Mouse (Mus musculus): ENCODE data around the gene Znrd1as.
"Not testable (repeated sequence)": the region's sequence is repeated elsewhere in the genome, so short reads cannot be mapped to it uniquely, and the experiment has no call there.

The Znrd1as gene

DNA sequence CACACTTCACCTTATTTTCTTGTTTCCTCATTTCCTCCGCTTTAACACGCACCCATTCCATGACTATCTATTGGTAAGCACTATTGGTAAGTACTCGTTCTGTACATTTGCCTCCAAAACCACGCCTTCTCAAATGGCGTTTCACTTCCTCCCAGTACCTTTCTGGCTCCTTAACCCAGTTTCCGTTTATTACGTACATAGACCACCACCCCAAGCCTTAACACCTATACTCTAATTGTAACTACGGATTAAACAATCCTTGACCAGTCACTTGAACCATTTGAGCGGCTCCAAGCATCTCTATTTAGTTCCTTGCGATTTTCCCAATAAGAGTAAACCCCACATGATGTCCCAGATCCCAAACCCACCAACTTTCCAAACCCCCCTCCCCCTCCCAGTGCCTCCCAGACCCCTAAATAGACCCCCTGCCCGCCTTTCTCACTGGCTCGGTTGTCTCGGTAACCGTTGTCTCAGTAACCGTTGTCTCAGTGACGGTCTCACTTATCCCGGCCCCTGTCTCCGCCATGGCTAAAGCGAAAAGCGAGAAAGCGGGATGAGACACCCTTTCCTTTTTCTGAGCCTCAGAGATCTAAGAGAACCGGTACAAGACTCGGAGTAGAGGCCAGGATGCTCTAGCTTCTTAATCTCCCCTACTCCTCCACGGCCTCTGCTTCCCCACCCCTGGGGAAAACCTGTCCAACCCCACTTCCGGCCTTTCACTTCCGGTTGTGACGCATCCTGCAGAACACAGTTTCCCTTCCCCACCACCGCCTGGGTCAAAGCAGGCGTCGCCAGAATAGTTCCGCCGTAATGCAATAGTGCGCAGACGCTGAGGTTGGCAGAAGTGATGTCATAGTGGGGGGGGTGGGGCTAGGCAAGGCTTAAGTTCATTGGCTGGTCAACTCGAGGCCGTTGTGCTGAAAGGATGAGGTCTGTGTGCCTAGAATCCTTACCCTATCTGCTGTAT, 7.1 kb upstream of the Znrd1as start, which contains the start of gene Ppp1r11:
Gene Ppp1r11 (minus strand): TSS at position 761 of the 967 bp plus-strand sequence.
- DNase-seq: peak; percentile 92 to 96

DNA sequence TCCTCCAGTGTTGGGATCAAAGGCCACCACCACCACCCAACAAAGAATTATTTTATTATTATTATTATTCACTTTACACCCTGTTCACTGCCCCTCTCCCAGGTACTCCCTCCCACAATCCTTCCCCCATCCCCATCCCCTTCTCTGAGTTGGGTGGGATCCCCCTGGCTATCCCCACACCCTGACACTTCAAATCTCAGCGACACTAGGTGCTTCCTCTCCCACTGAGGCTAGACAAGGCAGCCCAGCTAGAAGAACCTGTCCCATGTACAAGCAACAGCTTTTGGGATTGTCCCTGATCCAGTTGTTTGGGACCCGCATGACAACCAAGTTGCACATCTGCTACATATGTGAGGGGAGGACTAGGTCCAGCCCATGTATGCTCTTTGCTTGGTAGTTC, 5.8 kb upstream of the Znrd1as start:
- no peak for DNase-seq

DNA sequence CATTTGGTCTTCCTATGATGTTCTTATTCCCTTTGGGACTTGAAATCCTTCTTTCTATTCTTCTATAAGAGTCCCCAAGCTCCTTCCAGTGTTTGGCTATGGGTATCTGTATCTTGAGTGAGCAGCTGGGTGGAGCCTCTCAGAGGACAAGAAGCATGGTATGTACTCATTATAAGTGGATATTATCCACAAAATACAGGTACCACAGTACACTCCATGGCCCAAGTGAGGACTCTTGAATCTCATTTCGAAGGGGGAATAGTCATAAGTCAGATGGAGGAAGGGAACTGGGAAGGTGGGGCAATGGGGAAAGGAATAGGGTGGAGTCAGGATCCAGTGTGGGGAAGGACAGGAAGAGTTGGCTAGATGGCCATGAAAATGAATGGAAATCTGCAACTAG, 5.3 kb upstream of the Znrd1as start:
- DNase-seq: no peak

DNA sequence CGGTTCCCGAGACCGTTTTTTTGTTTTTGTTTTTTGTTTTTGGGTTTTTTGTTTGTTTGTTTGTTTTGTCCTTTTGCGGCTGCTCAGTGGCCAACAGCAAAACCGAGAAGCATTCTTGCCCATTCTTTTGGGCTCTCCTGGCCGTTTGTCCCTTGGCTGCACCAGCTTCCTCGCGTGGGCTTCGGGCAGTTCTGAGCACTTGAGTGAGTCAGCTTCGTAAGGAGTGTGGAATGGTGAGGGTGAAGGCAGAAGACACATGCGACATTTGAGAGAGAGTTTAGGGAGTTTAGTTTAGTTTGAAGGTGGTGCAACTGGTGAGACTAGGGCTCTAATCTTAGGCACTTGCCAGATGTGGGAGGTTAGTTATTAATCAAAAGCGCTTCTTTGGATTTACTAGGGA, 492 bp downstream of the Znrd1as start:
- DNase-seq: no peak

DNA sequence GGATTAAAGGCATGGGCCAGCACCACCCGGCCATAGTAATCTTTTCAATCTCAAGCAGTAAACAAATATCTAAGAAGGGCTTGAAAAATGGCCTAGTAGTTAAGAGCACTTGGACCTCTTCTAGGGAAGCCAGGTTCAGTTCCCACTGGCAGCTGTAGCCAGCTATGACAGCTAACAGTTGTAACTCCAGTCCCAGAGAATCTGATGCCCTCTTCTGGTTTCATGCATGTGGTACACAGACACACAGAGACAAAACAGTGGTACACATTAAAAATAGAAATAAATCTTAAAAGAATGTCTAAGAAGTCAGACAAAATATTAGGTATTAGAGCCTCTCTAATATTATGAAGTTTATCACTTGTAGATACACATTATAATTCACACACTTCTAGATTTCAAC, 2.7 kb downstream of the Znrd1as start:
- DNase-seq: no peak

DNA sequence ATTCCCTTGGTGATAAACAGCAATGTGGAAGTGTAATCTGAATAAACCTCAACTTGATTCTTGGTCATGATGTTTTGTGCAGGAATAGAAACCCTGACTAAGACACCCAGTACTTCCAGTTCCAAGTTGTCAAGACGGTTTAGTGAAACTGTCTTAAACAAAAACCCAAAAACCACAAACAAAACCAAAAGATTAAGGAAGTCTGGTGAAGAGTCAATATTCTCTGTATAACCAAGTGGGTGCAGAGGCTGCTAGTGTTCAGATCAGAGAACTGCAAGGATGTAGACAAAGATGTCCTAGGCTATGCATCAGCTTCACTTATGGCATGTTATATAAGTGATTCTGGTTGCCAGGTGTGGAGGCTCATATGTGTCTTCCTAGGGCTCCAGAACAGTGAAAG, 8.5 kb downstream of the Znrd1as start:
- DNase-seq: no peak

DNA sequence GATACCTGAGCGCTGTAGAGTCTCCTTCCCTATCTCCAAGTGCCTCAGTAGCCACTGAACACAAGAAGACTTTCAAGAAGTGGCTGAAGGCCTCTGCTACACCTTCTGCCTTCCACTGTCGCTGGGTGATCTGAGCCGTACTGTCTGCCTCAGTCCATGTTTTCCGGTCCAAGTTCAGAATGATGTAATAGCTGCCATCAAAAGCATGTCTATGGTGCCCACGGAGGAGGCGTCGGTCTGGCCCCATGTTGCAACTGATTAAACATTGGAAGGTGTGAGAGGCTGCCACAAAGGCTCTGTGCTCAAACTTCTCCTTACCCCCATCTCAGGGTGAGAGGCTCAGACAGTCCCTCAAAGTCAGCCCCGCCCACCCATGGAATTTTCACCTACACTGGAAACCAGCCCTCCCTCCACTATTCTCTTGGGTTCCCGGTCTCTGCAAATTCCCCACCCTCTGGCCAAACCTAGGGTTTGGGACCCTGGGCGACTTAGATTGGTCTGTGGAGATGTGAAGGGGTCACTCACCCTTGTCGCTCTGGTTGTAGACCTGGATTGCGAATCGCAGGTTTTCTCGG, 12.0 kb downstream of the Znrd1as start:
- no peak for DNase-seq

DNA sequence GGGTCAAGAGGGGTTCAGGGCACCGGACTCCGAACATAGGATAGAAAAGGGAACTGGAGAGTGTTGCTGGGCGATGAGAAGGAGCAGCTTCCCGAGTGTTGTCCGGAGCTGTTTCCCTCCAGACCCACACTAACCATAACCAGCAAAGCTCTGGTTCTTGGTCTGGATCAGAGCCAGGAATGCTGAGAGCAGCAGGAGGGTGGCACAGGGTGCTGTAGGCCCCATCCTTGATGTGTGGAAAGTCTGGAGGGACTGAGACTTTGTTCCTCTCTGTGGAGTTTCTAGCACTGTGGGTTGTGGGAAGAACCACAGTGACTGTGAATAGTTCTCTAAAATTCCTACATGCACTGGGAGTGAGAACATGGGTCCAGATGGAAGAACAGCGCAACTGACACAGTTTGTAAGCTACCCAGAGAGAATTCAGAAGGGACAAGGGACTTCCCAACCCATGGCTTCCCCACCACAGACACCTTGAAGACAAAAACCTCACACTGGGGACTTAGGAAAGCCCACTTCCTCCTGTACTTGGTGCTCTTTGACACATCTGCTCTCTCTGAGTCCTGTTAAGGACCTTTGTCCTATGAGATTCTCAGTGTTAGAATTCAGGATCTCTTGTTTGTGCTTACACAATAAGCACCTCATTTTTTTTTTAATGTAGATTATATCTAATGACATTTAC, 12.9 kb downstream of the Znrd1as start:
- no peak for DNase-seq

DNA sequence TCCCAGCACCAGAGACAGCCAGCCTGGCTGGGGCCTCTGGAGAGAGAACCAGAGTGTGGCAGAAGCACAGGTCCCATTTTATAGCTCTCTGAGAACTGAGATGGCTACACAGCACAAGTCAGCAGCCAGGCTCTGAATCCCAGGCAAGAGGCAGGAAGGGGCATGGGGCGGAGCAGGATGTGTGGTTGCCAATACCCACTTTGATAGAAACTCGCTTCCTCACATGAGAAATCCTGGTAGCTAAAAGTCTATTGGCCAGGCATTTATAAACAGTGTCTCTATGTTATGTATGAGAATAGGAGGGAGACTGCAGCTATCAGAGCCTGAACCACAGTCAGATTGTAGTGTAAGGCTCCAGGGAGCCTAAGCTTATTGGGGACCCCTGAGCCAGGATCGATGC, 14.4 kb downstream of the Znrd1as start:
- DNase-seq: no peak

DNA sequence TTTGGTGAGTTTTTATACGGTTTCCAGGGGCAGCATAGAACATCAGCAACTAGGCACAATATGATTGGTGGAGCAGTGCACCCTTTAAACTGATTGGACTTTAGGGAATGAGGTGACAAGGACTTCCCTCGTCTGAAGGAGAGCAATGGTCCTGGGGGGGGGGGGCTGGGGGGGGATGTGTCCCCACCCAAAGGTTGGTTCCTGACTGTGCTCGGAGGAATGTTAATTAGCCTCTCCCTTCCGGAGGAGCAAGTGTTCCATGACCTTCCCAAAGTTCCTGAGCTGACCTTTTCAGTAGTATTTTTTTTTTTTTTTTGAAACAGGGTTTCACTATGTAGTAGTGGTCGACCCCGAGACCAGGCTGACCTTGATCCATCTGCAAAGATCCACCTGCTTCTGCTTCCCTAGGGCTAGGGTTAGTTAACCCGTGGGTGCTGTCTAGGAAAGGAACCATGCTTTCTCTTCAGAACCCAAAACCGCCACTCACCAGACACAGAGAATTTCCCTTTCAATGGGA, 14.9 kb downstream of the Znrd1as start:
- DNase-seq: no peak

DNA sequence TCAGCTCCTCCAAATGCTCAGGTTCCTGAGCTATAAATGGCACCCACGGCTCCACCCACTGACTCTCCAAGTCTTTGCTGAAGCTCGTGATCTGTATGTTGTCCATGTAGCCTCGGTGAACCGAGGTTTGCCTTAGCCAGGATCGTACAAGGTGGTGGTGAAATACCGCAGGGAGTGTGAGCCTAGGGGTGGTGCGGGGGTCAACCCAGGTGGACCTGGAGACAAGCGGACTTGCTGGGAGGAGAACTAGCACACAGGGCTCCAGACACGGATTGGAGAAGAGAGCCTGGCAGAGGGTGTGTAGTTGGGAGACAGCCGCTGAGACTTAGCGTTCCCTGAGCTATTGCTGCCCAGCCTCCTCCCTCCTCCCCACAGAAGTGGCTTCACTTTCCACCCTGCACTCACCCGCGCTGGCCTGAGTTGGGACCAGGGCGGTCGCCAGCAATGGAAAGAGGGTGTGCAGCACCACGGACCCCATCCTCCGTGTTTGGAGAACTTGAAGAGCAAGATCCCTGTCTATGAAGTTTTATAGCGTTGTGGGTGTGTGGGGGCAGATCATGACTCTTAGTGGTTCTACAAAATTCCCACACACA, 22.9 kb downstream of the Znrd1as start, which contains the start of gene 2410137M14Rik:
Gene 2410137M14Rik (minus strand): TSS at position 17 of the 593 bp plus-strand sequence.
- no peak for DNase-seq

DNA sequence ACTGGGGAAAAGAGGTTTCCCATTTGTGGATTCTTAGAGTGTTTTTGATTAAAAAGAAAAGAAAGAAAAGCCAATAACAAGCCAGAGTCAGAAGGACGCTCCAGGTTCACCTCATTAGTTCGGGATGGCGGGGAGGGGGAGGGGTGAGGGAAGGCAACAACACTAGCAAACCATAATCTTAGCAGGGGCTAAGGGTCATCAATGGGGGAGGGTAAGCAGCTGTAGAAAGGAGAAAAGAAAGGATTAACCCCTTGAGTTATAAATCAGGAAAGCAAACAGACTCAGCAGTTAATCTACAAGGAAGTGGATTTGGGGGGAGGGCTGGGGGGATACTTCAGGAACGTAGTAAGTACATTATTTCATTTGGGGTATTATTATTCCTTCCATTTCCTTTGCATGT, 23.5 kb downstream of the Znrd1as start:
- DNase-seq: no peak

DNA sequence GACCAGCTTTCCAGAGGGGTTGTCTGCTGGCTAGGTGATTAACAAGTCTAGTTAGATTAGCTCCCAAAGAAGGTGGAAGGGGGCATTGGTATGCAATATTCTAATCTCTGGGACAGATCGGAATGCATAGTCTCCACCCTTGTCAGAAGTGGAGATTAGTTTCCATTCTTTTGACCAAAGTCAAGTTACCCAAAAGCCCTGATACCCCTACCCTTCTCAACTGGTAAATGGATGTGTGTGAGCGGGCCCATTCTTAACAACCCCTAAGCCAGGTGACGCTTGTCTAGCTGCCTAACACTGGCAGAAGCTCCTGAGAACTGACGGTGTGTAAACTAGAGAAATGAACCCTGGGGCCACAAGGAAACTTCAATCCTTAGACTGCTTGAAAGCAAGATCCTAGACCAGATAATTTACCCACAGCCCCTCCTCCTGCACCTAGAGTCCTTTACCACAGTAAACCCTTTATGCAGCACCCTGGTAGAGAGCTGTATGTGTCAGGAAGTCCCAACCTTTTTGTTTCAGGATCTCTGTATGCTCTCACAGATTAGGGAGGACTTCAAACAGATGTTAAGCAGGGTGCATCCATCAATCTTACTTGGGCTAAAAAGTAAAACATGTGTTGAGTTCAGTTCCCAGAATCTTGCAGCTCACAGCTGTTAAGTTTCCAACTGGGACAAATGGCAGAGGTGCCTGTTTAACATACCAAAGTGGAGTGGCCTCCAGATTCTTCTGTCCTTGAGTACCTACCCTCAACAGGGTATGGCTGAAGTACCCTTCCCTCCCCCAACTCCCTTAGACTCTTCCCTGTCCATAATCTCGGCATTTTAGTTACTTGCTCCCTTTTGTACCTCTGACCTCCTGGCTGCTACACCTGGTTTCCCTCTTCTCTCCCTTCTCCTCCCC, 24.1 kb downstream of the Znrd1as start:
- DNase-seq: no peak

DNA sequence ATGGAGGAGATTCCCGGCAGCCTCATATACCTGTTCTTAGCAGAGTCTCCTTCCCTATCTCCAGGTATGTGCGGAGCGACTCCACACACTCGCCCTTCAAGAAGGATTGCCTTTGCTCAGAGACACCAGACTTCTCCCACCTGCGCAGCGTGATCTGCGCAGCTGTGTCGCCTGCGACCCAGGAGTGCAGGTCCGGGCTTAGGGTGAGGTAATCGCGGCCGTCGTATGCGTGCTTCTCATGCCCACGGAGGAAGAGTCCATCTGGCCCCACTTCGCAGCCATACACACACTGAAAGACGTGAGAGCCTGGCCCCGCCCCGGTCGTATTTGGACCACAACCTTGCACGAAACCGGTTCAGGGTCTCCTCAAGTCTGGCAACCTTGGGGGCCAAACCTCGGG, 30.1 kb downstream of the Znrd1as start:
- no peak for DNase-seq

DNA sequence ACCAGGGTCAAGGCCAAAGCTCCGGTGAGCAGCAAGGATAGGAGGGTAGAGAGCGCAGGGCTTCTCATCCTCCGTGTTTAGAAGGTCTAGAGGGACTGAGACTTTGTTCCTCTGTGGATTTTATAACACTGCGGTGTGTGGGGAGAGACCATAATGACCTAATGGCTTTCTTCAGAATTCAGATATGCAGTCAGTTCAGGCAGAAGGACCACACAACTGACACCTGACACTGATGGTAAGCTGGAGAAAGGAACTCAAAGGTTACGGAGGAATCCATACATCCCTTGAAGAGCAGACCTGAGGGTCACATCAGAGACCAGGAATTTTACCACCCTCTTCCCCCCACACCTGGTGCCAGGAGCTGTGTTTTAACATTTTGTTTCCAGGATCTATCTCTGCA, 31.0 kb downstream of the Znrd1as start, which contains the start of gene H2-M5:
Gene H2-M5 (minus strand): TSS at position 101 of the 400 bp plus-strand sequence.
- DNase-seq: no peak

DNA sequence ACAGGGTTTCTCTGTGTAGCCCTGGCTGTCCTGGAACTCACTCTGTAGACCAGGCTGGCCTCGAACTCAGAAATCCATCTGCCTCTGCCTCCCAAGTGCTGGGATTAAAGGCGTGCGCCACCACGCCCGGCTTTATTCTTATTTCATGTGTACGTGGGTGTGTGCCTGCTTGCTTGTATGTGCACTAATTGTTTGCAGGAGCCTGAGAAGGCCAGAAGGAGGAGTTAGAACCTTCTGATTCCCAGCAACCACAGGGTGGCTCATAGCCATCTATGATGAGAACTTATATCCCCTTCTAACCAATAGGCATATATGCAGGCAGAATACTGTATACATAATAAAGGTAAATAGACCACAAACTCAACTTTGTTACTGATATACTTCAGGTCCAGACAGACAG, 32.2 kb downstream of the Znrd1as start:
- not testable (repeated sequence) for DNase-seq

DNA sequence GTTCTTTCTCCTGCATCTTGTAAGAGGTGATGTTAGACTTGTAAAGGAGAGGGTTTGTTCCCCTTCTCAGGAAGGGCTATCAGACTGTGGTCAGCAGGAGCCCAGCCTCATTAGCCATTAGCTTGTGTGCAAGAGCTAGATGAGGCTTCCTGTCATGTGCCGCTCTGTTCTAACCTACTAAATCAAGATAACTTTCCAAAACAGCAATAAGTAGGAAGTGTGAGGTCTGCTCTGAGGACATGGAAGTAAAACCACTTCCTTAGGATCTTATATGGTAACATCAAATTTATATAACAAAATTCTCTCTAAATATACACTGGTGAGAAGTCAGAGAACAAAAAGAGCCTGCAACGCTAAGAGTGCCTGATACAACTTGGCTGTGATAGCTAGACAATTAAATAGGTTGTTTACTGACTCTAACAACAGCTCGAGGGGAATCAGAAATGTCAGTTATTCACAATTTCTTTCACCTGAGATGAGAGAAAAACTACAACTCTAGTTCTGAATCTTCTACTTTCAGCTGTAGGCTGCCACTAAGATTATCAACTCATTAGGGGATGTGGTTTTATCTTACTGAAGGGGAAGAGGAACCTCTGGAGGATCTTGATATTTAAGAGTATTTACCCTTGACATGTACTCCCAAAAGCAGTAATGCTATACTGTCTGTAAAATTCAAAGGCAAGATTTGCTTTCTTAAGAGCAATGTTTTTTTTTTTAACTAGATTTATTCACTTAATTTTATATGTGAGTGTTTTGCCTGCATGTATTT, 34.1 kb downstream of the Znrd1as start:
- no peak for DNase-seq

DNA sequence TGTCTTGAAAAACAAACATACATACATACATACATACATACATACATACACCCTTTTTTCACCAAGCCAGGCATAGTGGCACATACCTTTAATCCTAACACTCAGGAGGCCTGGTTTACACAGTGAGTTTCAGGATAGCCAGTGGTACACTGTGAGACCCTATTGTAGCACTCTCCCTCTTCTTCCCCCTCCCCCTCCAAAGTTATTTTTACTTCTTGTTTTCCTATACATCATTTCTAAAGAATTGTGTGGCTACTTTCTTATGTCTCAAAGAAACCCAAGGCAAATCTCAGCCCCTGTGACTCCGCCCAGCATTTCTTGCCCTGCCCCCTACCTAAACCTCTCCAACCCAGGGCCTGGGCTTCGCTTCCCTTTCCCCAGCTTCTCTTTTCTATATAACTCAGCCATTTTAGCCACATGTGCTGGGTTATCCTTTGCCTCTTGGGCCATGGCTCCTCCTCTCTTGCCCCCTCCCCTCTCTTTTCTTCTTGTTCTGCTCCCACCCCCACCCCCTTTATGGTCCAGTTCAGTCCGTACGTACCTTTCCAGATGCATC, 35.5 kb downstream of the Znrd1as start:
- no peak for DNase-seq

DNA sequence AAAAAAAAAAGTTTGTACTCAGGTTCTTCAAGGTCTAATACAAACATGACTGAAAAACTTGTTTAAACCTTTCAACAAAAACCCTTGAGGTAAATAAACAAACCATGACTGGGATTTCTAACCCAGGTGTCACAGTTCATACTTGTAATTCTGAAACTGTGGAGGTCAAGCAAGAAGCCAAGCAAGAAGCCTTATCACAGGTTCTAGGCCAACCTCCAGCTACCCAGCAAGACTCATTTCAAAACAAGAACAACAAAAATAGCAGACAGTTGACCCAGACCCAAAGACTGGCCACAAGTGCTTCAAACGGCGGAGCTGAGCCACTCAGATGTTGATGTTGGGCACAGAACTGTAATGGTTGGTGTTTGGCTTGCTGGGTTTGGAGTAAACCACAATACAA, 36.1 kb downstream of the Znrd1as start:
- no peak for DNase-seq

DNA sequence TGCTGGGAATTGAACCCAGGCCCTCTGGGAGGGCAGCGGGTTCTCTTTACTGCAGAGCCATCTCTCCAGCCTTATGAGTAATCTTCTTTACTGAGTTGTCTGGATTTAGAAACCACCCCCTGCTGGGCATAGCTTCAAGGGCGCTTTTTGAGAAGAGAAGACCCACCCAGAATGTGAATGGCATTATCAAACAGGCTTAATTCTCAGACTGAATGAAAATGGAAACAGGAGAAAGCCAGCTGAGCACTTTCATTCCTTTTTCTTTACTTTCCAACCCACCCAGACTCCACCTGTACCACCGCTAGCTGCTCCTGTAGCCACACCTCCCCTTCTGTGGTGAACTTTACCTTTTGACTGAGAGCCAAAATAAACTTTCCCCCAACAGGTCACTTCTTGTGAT, 37.1 kb downstream of the Znrd1as start:
- DNase-seq: no peak
